In the genomic region with DNA sequence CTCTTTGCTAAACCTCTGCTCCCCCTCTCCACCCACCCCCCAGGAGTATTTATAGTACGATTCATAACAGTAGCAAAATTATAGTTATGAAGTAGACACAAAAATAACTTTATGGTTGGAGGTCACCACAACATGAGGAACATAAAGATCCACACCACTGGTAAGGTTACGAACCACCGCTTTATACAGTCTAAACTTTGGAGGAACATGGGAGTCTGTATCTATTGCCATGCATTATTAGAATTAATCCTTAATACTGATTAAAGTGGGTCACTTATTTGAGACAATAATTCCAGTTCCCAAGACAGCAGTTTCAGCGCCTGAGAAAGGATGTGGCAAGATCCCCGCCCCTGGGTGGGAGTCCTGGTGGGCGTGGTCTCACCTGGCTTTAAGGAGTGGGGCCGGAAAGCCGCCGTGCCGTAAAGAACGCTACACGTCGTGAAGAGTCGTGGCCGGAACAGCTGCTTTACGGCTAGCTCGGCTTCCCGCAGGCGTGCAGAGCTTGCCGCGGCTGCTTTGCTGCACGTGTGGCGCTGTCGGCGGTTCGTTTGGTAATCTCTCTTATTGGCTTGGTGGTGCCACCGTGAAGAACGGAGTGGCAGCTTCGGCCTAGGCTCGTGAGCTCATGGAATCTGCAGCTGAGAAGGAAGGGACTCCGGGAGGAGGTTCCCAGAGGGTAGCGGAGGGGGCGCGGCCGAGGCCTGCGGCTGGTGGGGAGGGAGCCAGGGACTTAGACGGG, we compare ENCODE assay signal across 1 mouse cellular context.
TF ChIP-seq lines count a peak whose summit lies in the region.

A gene (plus strand): TSS at position 463 of the 739 bp plus-strand sequence.

TF ChIP-seq in CH12.LX, 34 proteins besides CTCF, POLR2A, EP300 and RAD21 (continued from another document):
- peak; percentile 98 for TF ChIP-seq MAX (IDR thresholded peaks at IDR 0.05; ENCODE audit: low read length)
- no peak for TF ChIP-seq USF2 (conservative IDR thresholded peaks at IDR 0.05; ENCODE audit: low read depth, low read length)
- peak; percentile 73; the same call in 1 of the 2 replicates for TF ChIP-seq MEF2A (IDR thresholded peaks at IDR 0.05; ENCODE audit: borderline replicate concordance, low read depth, low read length)
- TF ChIP-seq UBTF (IDR thresholded peaks at IDR 0.05; ENCODE audit: low read depth, low read length), result peak; percentile 47; the same call in 1 of the 2 replicates
- TF ChIP-seq NELFE (IDR thresholded peaks at IDR 0.05; ENCODE audit: low read depth, low read length), result peak; percentile 94
- TF ChIP-seq KAT2A (IDR thresholded peaks at IDR 0.05; ENCODE audit: insufficient replicate concordance, low read length), result peak; percentile 93
- no peak for TF ChIP-seq MAFK (IDR thresholded peaks at IDR 0.05; ENCODE audit: insufficient replicate concordance, low read length)
- TF ChIP-seq IRF4 (IDR thresholded peaks at IDR 0.05; ENCODE audit: low read depth, low read length), result peak; percentile 80; the same call in 1 of the 2 replicates
- TF ChIP-seq POLR2AphosphoS2 (IDR thresholded peaks at IDR 0.05; ENCODE audit: low read depth, low read length), result peak; percentile 90
- TF ChIP-seq SIN3A (IDR thresholded peaks at IDR 0.05; ENCODE audit: low read length), result peak; percentile 99
- no peak; the same call in none of the 2 replicates for TF ChIP-seq CHD1 (IDR thresholded peaks at IDR 0.05; ENCODE audit: low read depth, low read length)
- TF ChIP-seq JUND (conservative IDR thresholded peaks at IDR 0.05; ENCODE audit: low read depth, low read length), result no peak
- peak; percentile 93 for TF ChIP-seq HCFC1 (IDR thresholded peaks at IDR 0.05; ENCODE audit: low read depth, low read length)
- TF ChIP-seq ELF1 (IDR thresholded peaks at IDR 0.05; ENCODE audit: low read depth, low read length), result peak; percentile 88
- no peak for TF ChIP-seq ZNF384 (IDR thresholded peaks at IDR 0.05; ENCODE audit: low read depth, low read length)
- no peak for TF ChIP-seq SMC3 (IDR thresholded peaks at IDR 0.05; ENCODE audit: low read depth, low read length)
- no peak for TF ChIP-seq E2F4 (IDR thresholded peaks at IDR 0.05; ENCODE audit: insufficient replicate concordance, low read depth, low read length)
- TF ChIP-seq PAX5 (IDR thresholded peaks at IDR 0.05; ENCODE audit: low read length), result no peak
- peak; percentile 100 for TF ChIP-seq BHLHE40 (IDR thresholded peaks at IDR 0.05; ENCODE audit: low read depth, low read length)
- TF ChIP-seq GABPA (IDR thresholded peaks at IDR 0.05; ENCODE audit: insufficient replicate concordance, low read depth, low read length), result no peak; the same call in 1 of the 2 replicates
